Mouse (Mus musculus): Measurements from ENCODE around the gene Cacul1. TPM values are rescaled to one million over a fixed set of nuclear protein-coding genes. Genes with fewer than 3 reads are reported as not detected.

Cacul1 gene
- polyA plus RNA-seq, 1 experiment from 2014 or later: 23.6 TPM

DNA sequence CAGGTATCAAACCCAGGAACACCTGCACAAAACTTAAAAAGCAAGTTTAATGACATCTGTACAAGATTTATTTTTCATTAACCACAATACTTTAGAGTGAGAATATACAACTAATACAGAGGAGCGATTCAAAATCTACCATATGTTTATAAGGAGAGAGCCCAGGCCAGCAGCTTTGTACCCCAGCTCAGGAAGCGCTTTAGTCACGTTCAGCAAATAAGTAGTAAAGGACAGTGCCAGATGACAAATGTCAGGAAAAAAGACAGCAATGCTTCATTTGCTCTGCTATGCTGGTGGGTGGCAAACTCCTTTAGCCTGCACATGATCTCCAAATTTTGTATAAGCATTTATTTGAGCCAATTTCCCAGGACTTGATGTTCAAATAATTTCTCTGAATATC, 56.1 kb downstream of the Cacul1 start:
- Histone ChIP-seq H3K27ac (replicated peaks; ENCODE audit: low read depth, low read length) (no peak overlapping the region), H3K4me1 (ENCODE audit: control insufficient read depth, insufficient read depth, low read length) (no peaks in the 10 kb centered on the region), H3K27me3 (replicated peaks; ENCODE audit: control insufficient read depth, insufficient read depth, low read length) (no peaks in the 10 kb centered on the region), H3K9me3 (ENCODE audit: control insufficient read depth, low read length) (no peaks in the 10 kb centered on the region), H3K4me2 (ENCODE audit: low read depth, low read length) (no peak overlapping the region), H3K4me3 (ENCODE audit: low read depth, low read length) (no peak overlapping the region), H3K36me3 (ENCODE audit: control insufficient read depth, insufficient read depth, low read length) (peaks cover 22% of the 10 kb centered on the region; the same call in 1 of the 2 replicates), H3K9ac (ENCODE audit: low read depth, low read length) (no peak overlapping the region)
- ATAC-seq (ENCODE audit: low read depth) (no peak), DNase-seq (ENCODE audit: low spot score) (no peak)
- WGBS: 90% methylated on average over 3 of the region's 3 CpGs

DNA sequence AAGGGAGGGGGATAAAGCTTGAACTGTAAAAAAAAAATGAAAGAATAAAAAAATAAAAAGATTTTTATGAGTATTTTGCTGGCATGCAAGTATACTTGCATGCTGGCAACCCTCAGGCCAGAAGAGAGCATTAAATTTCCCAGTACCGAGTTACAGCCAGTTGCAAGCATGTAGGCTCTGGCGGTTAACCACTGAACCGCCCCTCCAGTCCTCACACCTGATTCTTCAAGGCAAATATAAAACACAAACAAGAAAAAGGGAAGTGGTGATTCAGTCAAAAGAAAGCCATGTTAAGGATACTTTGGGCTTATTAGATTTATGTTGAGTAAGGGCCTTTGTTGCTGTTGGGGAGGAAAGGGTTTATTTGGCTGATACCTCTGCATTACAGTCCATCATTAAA, 60.7 kb downstream of the Cacul1 start:
- Histone ChIP-seq H3K27ac (replicated peaks; ENCODE audit: low read depth, low read length) (no peak overlapping the region), H3K27me3 (replicated peaks; ENCODE audit: control insufficient read depth, insufficient read depth, low read length) (no peaks in the 10 kb centered on the region), H3K9me3 (ENCODE audit: control insufficient read depth, low read length) (no peaks in the 10 kb centered on the region), H3K4me3 (ENCODE audit: low read depth, low read length) (no peak overlapping the region), H3K36me3 (ENCODE audit: control insufficient read depth, insufficient read depth, low read length) (0 out of 2 replicates have a peak, but pooled peaks cover 3% of the 10 kb centered on the region), H3K4me1 (ENCODE audit: control insufficient read depth, insufficient read depth, low read length) (no peaks in the 10 kb centered on the region), H3K9ac (ENCODE audit: low read depth, low read length) (no peak overlapping the region), H3K4me2 (ENCODE audit: low read depth, low read length) (no peak overlapping the region)
- ATAC-seq (ENCODE audit: low read depth): no peak
- DNase-seq (ENCODE audit: low spot score): no peak
- WGBS: 86% methylated on average over 3 of the region's 3 CpGs

DNA sequence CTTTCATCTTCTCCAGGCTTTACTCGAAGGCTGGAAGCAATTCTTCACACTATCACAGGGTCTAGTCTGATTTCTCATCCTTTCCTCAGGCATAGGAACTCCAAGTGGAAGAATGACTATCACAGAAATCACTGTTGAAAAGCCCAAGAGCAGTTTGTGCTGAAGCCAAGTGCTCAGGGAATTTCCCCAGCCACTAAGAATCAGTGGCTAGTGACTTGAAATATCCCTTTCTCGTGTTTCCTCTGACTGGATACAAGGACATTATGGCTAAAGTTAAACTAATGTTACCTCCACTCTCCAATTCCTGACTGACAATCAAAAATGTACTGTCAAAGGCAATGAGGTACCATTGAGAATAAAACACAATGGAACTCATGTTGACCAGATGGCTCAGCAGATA, 65.8 kb downstream of the Cacul1 start:
- Histone ChIP-seq H3K9ac (ENCODE audit: low read depth, low read length) (no peak overlapping the region), H3K9me3 (ENCODE audit: control insufficient read depth, low read length) (no peaks in the 10 kb centered on the region), H3K27me3 (replicated peaks; ENCODE audit: control insufficient read depth, insufficient read depth, low read length) (no peaks in the 10 kb centered on the region), H3K27ac (replicated peaks; ENCODE audit: low read depth, low read length) (no peak overlapping the region), H3K4me2 (ENCODE audit: low read depth, low read length) (no peak overlapping the region), H3K36me3 (ENCODE audit: control insufficient read depth, insufficient read depth, low read length) (no peaks in the 10 kb centered on the region), H3K4me3 (ENCODE audit: low read depth, low read length) (no peak overlapping the region), H3K4me1 (ENCODE audit: control insufficient read depth, insufficient read depth, low read length) (no peaks in the 10 kb centered on the region)
- DNase-seq (ENCODE audit: low spot score) (no peak), ATAC-seq (ENCODE audit: low read depth) (no peak)
- 60% methylated on average over 2 of the region's 2 CpGs for WGBS

DNA sequence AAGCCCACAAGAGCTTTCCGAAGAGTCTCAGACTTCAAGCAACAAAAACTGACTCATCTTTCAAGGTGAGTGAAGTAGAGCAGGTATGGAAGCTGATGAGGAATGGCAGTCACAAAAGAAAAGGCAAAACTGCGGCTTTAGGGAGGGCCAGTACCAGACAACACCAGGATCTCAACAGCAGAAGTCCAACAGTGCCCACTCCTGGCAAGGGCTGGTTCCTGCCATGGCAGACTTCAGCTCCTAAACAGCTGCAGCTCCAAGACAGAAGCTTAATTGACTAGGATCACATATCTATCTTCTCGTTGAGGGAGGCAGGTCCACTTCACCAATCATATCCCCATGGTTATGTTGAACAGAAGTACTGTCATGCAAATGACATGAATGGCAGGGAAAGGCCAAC, 67.4 kb downstream of the Cacul1 start:
- Histone ChIP-seq H3K4me1 (ENCODE audit: control insufficient read depth, insufficient read depth, low read length) (no peaks in the 10 kb centered on the region), H3K4me2 (ENCODE audit: low read depth, low read length) (no peak overlapping the region), H3K27me3 (replicated peaks; ENCODE audit: control insufficient read depth, insufficient read depth, low read length) (no peaks in the 10 kb centered on the region), H3K9ac (ENCODE audit: low read depth, low read length) (no peak overlapping the region), H3K4me3 (ENCODE audit: low read depth, low read length) (no peak overlapping the region), H3K27ac (replicated peaks; ENCODE audit: low read depth, low read length) (no peak overlapping the region), H3K36me3 (ENCODE audit: control insufficient read depth, insufficient read depth, low read length) (no peaks in the 10 kb centered on the region), H3K9me3 (ENCODE audit: control insufficient read depth, low read length) (no peaks in the 10 kb centered on the region)
- WGBS: 52% methylated on average over 3 of the region's 3 CpGs
- ATAC-seq (ENCODE audit: low read depth) (no peak), DNase-seq (ENCODE audit: low spot score) (no peak)

DNA sequence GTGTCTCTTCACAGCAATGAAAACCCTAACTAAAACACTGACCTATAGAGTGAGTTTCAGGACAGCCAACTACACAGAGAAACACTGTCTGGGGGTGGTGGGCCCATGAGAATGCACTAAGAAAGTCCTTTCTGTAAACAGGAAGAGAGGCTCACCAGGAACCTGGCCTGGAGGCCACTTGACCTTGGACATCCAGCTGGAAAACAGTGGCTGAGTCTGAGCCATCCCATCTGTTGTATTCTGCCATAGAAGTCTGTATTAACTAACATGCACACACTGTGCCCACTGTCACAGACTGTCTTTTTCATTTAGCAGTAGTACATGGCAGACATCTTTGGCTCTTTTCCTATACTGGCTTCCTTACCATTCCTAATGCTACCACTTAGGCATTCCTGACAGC, 80.6 kb downstream of the Cacul1 start:
- ATAC-seq (ENCODE audit: low read depth) (no peak), DNase-seq (ENCODE audit: low spot score) (no peak)
- no peak overlapping the region for H3K27ac ChIP-seq (replicated peaks; ENCODE audit: low read depth, low read length)
- no peaks in the 10 kb centered on the region for H3K27me3 ChIP-seq (replicated peaks; ENCODE audit: control insufficient read depth, insufficient read depth, low read length)
- H3K9me3 ChIP-seq (ENCODE audit: control insufficient read depth, low read length): no peaks in the 10 kb centered on the region
- no peak overlapping the region for H3K4me3 ChIP-seq (ENCODE audit: low read depth, low read length)
- H3K9ac ChIP-seq (ENCODE audit: low read depth, low read length): no peak overlapping the region
- no peaks in the 10 kb centered on the region for H3K36me3 ChIP-seq (ENCODE audit: control insufficient read depth, insufficient read depth, low read length)
- no peaks in the 10 kb centered on the region for H3K4me1 ChIP-seq (ENCODE audit: control insufficient read depth, insufficient read depth, low read length)
- no peak overlapping the region for H3K4me2 ChIP-seq (ENCODE audit: low read depth, low read length)

DNA sequence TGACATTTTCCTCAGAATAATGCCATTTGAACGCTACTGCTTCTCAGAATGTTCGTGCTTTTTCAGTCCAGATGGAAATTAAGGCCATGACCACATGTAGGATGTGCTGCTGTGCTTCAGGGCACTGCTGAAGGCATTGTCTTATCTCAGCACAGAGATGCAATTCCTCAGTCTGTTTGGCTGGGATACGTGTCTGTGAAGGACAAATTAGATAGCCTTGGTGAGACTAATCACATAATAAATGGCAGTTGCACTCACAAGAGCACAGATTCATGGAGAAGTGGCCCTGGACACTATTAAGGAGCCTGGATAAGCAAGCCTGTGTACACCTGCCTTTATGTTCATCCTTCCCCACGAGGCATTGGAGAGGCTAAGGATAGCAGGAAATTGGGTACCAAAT, 83.7 kb downstream of the Cacul1 start:
- Histone ChIP-seq H3K27ac (replicated peaks; ENCODE audit: low read depth, low read length) (no peak overlapping the region), H3K4me2 (ENCODE audit: low read depth, low read length) (no peak overlapping the region), H3K4me3 (ENCODE audit: low read depth, low read length) (no peak overlapping the region), H3K9ac (ENCODE audit: low read depth, low read length) (no peak overlapping the region), H3K27me3 (replicated peaks; ENCODE audit: control insufficient read depth, insufficient read depth, low read length) (no peaks in the 10 kb centered on the region), H3K36me3 (ENCODE audit: control insufficient read depth, insufficient read depth, low read length) (no peaks in the 10 kb centered on the region), H3K9me3 (ENCODE audit: control insufficient read depth, low read length) (no peaks in the 10 kb centered on the region), H3K4me1 (ENCODE audit: control insufficient read depth, insufficient read depth, low read length) (no peaks in the 10 kb centered on the region)
- 65% methylated on average over 4 of the region's 4 CpGs for WGBS
- DNase-seq (ENCODE audit: low spot score) (no peak), ATAC-seq (ENCODE audit: low read depth) (no peak)

DNA sequence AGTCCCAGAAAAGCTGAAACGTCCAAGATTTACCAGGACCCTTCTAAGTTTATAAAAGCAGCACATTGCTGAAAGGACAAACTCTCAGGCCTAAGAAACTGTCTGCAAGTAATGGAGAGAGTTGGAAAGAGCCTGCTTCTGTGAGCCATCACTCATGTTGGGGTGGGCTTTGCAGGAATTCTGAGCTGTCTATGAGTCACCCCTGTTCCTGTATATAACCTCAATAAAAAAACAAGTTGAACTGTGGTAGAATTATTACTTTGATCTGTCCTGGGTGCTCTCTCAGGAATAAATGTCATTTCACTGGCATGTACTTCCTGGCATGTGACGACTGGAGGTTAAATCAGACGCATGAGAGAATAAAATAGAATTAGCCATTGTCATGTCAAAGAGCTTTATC, 85.1 kb downstream of the Cacul1 start:
- H3K9me3 ChIP-seq (ENCODE audit: control insufficient read depth, low read length): no peaks in the 10 kb centered on the region
- ATAC-seq (ENCODE audit: low read depth): no peak
- no peak for DNase-seq (ENCODE audit: low spot score)
- WGBS: 49% methylated on average over 3 of the region's 3 CpGs
- no peak overlapping the region for H3K27ac ChIP-seq (replicated peaks; ENCODE audit: low read depth, low read length)
- H3K4me2 ChIP-seq (ENCODE audit: low read depth, low read length): no peak overlapping the region
- H3K4me3 ChIP-seq (ENCODE audit: low read depth, low read length): no peak overlapping the region
- H3K36me3 ChIP-seq (ENCODE audit: control insufficient read depth, insufficient read depth, low read length): no peaks in the 10 kb centered on the region
- H3K9ac ChIP-seq (ENCODE audit: low read depth, low read length): no peak overlapping the region
- H3K27me3 ChIP-seq (replicated peaks; ENCODE audit: control insufficient read depth, insufficient read depth, low read length): no peaks in the 10 kb centered on the region
- no peaks in the 10 kb centered on the region for H3K4me1 ChIP-seq (ENCODE audit: control insufficient read depth, insufficient read depth, low read length)

DNA sequence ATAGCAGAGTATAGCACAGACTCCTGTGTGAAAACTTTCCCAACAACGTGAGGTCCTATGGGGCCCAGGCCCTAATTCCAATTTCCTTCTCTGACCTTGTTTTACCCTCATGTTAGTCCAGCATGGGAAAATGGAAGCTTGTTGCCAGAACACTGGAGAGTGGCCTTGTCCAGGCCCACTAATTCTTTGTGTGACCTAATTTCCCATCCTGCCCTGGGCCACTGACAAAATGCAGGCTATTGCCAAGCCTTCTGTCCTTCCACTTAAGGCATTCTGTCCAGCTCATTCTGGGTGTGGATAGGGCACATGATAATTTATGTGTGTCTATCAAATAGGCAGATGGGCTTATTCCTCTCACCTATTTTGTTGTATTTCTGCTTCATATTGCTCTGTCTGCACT, 91.3 kb downstream of the Cacul1 start:
- Histone ChIP-seq H3K9ac (ENCODE audit: low read depth, low read length) (no peak overlapping the region), H3K4me3 (ENCODE audit: low read depth, low read length) (no peak overlapping the region), H3K4me1 (ENCODE audit: control insufficient read depth, insufficient read depth, low read length) (no peaks in the 10 kb centered on the region), H3K9me3 (ENCODE audit: control insufficient read depth, low read length) (no peaks in the 10 kb centered on the region), H3K36me3 (ENCODE audit: control insufficient read depth, insufficient read depth, low read length) (no peaks in the 10 kb centered on the region), H3K27ac (replicated peaks; ENCODE audit: low read depth, low read length) (no peak overlapping the region), H3K4me2 (ENCODE audit: low read depth, low read length) (no peak overlapping the region), H3K27me3 (replicated peaks; ENCODE audit: control insufficient read depth, insufficient read depth, low read length) (no peaks in the 10 kb centered on the region)
- no peak for ATAC-seq (ENCODE audit: low read depth)
- DNase-seq (ENCODE audit: low spot score): no peak
- WGBS: 82% methylated on average over 1 of the region's 1 CpGs

DNA sequence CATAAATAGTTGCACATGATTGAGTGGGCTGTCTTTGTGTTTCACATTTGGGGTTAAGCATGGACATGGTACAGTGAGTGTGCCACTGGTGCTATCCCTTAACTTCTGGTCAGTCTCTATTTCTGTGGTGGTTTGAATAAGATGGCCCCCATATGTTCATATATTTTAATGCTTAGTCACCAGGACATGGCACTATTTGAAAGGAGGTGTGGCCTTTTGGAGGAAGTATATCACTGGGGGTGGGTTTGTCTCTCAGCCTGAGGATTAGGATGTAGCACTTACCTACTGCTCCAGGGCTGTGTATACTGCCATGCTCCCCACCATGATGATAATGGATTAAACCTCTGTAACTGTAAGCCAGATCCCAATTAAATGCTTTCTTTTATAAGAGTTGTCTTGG, 95.6 kb downstream of the Cacul1 start:
- ATAC-seq (ENCODE audit: low read depth) (no peak), DNase-seq (ENCODE audit: low spot score) (no peak)
- Histone ChIP-seq H3K9ac (ENCODE audit: low read depth, low read length) (no peak overlapping the region), H3K4me2 (ENCODE audit: low read depth, low read length) (no peak overlapping the region), H3K4me3 (ENCODE audit: low read depth, low read length) (no peak overlapping the region), H3K27me3 (replicated peaks; ENCODE audit: control insufficient read depth, insufficient read depth, low read length) (no peaks in the 10 kb centered on the region), H3K27ac (replicated peaks; ENCODE audit: low read depth, low read length) (no peak overlapping the region), H3K36me3 (ENCODE audit: control insufficient read depth, insufficient read depth, low read length) (no peaks in the 10 kb centered on the region), H3K9me3 (ENCODE audit: control insufficient read depth, low read length) (no peaks in the 10 kb centered on the region), H3K4me1 (ENCODE audit: control insufficient read depth, insufficient read depth, low read length) (no peaks in the 10 kb centered on the region)

All from embryonic facial prominence, embryonic 14.5 days (tissue).